Comparison of ENCODE assay signal across 8 mouse cellular contexts in the genomic region with DNA sequence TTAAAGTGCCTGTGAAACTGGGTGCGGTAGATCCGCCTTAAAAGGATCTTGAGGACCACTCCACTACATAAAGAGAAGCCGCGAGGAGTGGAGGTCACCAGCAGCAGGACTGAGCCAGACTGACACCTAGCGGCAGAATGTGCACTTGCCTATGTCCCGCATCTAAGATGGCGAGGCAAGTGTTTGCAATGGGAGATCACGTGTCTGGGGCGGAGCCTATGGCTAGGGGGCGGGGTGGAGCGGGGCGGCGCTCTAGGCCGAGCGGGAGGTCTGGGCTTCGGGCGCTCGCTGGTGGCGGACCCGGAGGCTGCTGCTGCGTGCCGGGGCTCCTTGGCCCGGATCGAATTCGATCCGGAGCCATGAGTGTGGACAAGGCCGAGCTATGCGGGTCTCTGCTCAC. TPM values are rescaled to one million over a fixed set of nuclear protein-coding genes. Genes with fewer than 3 reads are reported as not detected.
DNase-seq lines count a peak whose midpoint lies in the region; ATAC-seq and TF ChIP-seq lines count a peak whose summit lies in the region.

Hook2 (plus strand) TSS at position 255 of the 400 bp plus-strand sequence.

- no peaks in the 10 kb centered on the region for H3K27me3 ChIP-seq in C2C12 (ENCODE audit: control insufficient read depth, insufficient read depth, insufficient read length)
- no peaks in the 10 kb centered on the region for H3K27me3 ChIP-seq in erythroblast, embryonic 14.5 days (ENCODE audit: control insufficient read depth)
- H3K27me3 ChIP-seq in heart, embryonic 12.5 days (replicated peaks), result peaks cover 27% of the 10 kb centered on the region
- H3K27me3 ChIP-seq in kidney, postnatal 0 days (ENCODE audit: insufficient read depth, low read length), result no peaks in the 10 kb centered on the region
- H3K27me3 ChIP-seq in liver, embryonic 11.5 days (replicated peaks; ENCODE audit: control insufficient read depth, insufficient read depth, low read length), result 0 out of 2 replicates have a peak, but pooled peaks cover 3% of the 10 kb centered on the region
- H3K27me3 ChIP-seq in stomach, embryonic 14.5 days (ENCODE audit: control insufficient read depth, insufficient read depth, low read length), result 0 out of 2 replicates have a peak, but pooled peaks cover 3% of the 10 kb centered on the region

- TF ChIP-seq POLR2A in brain, embryonic 14.5 days (IDR thresholded peaks at IDR 0.05; ENCODE audit: borderline replicate concordance, extremely low read depth, insufficient read depth, insufficient read length, poor library complexity, severe bottlenecking), result peak; percentile 61

- peaks cover 50% of the 10 kb centered on the region for H3K4me1 ChIP-seq in erythroblast, embryonic 14.5 days (ENCODE audit: control insufficient read depth)
- H3K4me1 ChIP-seq in heart, embryonic 12.5 days (replicated peaks), result peaks cover 19% of the 10 kb centered on the region
- peaks cover 23% of the 10 kb centered on the region for H3K4me1 ChIP-seq in kidney, postnatal 0 days (replicated peaks; ENCODE audit: insufficient read depth, low read length)
- H3K4me1 ChIP-seq in liver, embryonic 11.5 days (replicated peaks; ENCODE audit: control insufficient read depth, insufficient read depth, low read length), result peaks cover 26% of the 10 kb centered on the region
- peaks cover 12% of the 10 kb centered on the region; the same call in 1 of the 2 replicates for H3K4me1 ChIP-seq in stomach, embryonic 14.5 days (ENCODE audit: control insufficient read depth, insufficient read depth, low read length)

- WGBS in heart, embryonic 12.5 days, result under 1% methylated on average over 28 of the region's 28 CpGs
- 0% methylated on average over 28 of the region's 28 CpGs for WGBS in kidney, postnatal 0 days
- under 1% methylated on average over 28 of the region's 28 CpGs for WGBS in liver, embryonic 11.5 days
- under 1% methylated on average over 28 of the region's 28 CpGs for WGBS in stomach, embryonic 14.5 days

- peak within 1 kb of the TSS; percentile 83 for H3K9ac ChIP-seq in heart, embryonic 12.5 days
- peak within 1 kb of the TSS; percentile 69 for H3K9ac ChIP-seq in kidney, postnatal 0 days (ENCODE audit: low read depth, low read length)
- H3K9ac ChIP-seq in liver, embryonic 11.5 days (ENCODE audit: low read depth, low read length), result peak within 1 kb of the TSS; percentile 68
- H3K9ac ChIP-seq in stomach, embryonic 14.5 days (replicated peaks; ENCODE audit: low read depth, low read length), result peak within 1 kb of the TSS; percentile 67

- H3K79me3 ChIP-seq in C2C12 (ENCODE audit: low read depth), result no peaks in the 10 kb centered on the region

- no peaks in the 10 kb centered on the region for H3K79me2 ChIP-seq in C2C12 (ENCODE audit: control insufficient read depth, insufficient read depth)

- H3ac ChIP-seq in C2C12 (ENCODE audit: control insufficient read depth, insufficient read length, low read depth), result peak within 1 kb of the TSS; percentile 79

- H3K27ac ChIP-seq in heart, embryonic 12.5 days (ENCODE audit: poor library complexity, severe bottlenecking), result 0 out of 2 replicates have a peak within 1 kb of the TSS, but pooled peaks have one; percentile 30
- H3K27ac ChIP-seq in kidney, postnatal 0 days, result peak within 1 kb of the TSS; percentile 96
- peak within 1 kb of the TSS; percentile 71 for H3K27ac ChIP-seq in liver, embryonic 11.5 days (ENCODE audit: low read depth, low read length)
- peak within 1 kb of the TSS; percentile 84 for H3K27ac ChIP-seq in stomach, embryonic 14.5 days (ENCODE audit: low read length)

- peak; percentile 99 for DNase-seq in brain, embryonic 14.5 days (ENCODE audit: low read depth)
- DNase-seq in kidney, postnatal 0 days (ENCODE audit: low spot score), result peak; percentile 99
- peak; percentile 96 for DNase-seq in liver, embryonic 11.5 days (ENCODE audit: low spot score)
- DNase-seq in naive thymus-derived CD4-positive, alpha-beta T cell, adult 2 months (ENCODE audit: low read depth), result peak; percentile 99

- peak within 1 kb of the TSS; percentile 98 for H3K4me2 ChIP-seq in heart, embryonic 12.5 days
- H3K4me2 ChIP-seq in kidney, postnatal 0 days (ENCODE audit: low read length), result peak within 1 kb of the TSS; percentile 83
- H3K4me2 ChIP-seq in liver, embryonic 11.5 days, result peak within 1 kb of the TSS; percentile 93
- H3K4me2 ChIP-seq in stomach, embryonic 14.5 days (replicated peaks; ENCODE audit: low read depth, low read length), result peak within 1 kb of the TSS; percentile 78

- H3K9me3 ChIP-seq in erythroblast, embryonic 14.5 days (ENCODE audit: control insufficient read depth, low read length), result no peaks in the 10 kb centered on the region
- H3K9me3 ChIP-seq in heart, embryonic 12.5 days (replicated peaks), result no peaks in the 10 kb centered on the region; the same call in 1 of the 2 replicates
- H3K9me3 ChIP-seq in kidney, postnatal 0 days (replicated peaks; ENCODE audit: low read length), result no peaks in the 10 kb centered on the region
- no peaks in the 10 kb centered on the region for H3K9me3 ChIP-seq in liver, embryonic 11.5 days (ENCODE audit: control insufficient read depth, low read length)
- no peaks in the 10 kb centered on the region for H3K9me3 ChIP-seq in stomach, embryonic 14.5 days (ENCODE audit: control insufficient read depth, low read depth, low read length)

- peak; percentile 92 for TF ChIP-seq CTCF in C2C12 (IDR thresholded peaks at IDR 0.05; ENCODE audit: control insufficient read depth, insufficient read depth, insufficient read length)
- TF ChIP-seq CTCF in brain, embryonic 14.5 days (IDR thresholded peaks at IDR 0.05; ENCODE audit: borderline replicate concordance, extremely low read depth, insufficient read depth, insufficient read length), result peak; percentile 94
- TF ChIP-seq CTCF in kidney, postnatal 0 days (IDR thresholded peaks at IDR 0.05; ENCODE audit: low read depth), result peak; percentile 93

- H3K4me3 ChIP-seq in C2C12 (ENCODE audit: insufficient read depth, poor library complexity, severe bottlenecking), result peak within 1 kb of the TSS; percentile 35
- H3K4me3 ChIP-seq in erythroblast, embryonic 14.5 days (replicated peaks), result peak within 1 kb of the TSS; percentile 75
- peak within 1 kb of the TSS; percentile 67 for H3K4me3 ChIP-seq in heart, embryonic 12.5 days
- H3K4me3 ChIP-seq in kidney, postnatal 0 days (replicated peaks; ENCODE audit: low read depth, low read length), result peak within 1 kb of the TSS; percentile 56
- H3K4me3 ChIP-seq in liver, embryonic 11.5 days (ENCODE audit: low read depth, low read length), result peak within 1 kb of the TSS; percentile 67
- H3K4me3 ChIP-seq in stomach, embryonic 14.5 days (ENCODE audit: low read depth, low read length), result peak within 1 kb of the TSS; percentile 68

- ATAC-seq in heart, embryonic 12.5 days (ENCODE audit: insufficient number of reproducible peaks, low FRiP score), result peak; percentile 92
- ATAC-seq in kidney, postnatal 0 days (replicated peaks; ENCODE audit: low FRiP score, low read depth), result peak; percentile 87
- ATAC-seq in liver, embryonic 11.5 days (replicated peaks; ENCODE audit: low FRiP score), result peak; percentile 86
- ATAC-seq in stomach, embryonic 14.5 days (ENCODE audit: insufficient number of reproducible peaks, insufficient read depth, low FRiP score, low read depth), result peak; percentile 79

- H3K36me3 ChIP-seq in C2C12 (ENCODE audit: control insufficient read depth, insufficient read depth), result no peaks in the 10 kb centered on the region
- H3K36me3 ChIP-seq in erythroblast, embryonic 14.5 days (ENCODE audit: control insufficient read depth), result peaks cover 3% of the 10 kb centered on the region; the same call in 1 of the 2 replicates
- H3K36me3 ChIP-seq in heart, embryonic 12.5 days, result no peaks in the 10 kb centered on the region
- H3K36me3 ChIP-seq in kidney, postnatal 0 days (ENCODE audit: insufficient read depth, low read length), result 0 out of 2 replicates have a peak, but pooled peaks cover 7% of the 10 kb centered on the region
- no peaks in the 10 kb centered on the region for H3K36me3 ChIP-seq in liver, embryonic 11.5 days (ENCODE audit: control insufficient read depth, insufficient read depth, low read length)
- H3K36me3 ChIP-seq in stomach, embryonic 14.5 days (ENCODE audit: control insufficient read depth, insufficient read depth, low read length), result no peaks in the 10 kb centered on the region

TF ChIP-seq in C2C12, 6 proteins besides CTCF, POLR2A, EP300 and RAD21:
- no peak for TF ChIP-seq FOSL1 (IDR thresholded peaks at IDR 0.05; ENCODE audit: insufficient read depth, low read length, poor library complexity, severe bottlenecking)
- TF ChIP-seq MYOD1 (IDR thresholded peaks at IDR 0.05; ENCODE audit: control insufficient read depth, insufficient read length, low read depth), result no peak
- peak; percentile 27 for TF ChIP-seq MAX (IDR thresholded peaks at IDR 0.05)
- no peak for TF ChIP-seq CEBPB (IDR thresholded peaks at IDR 0.05; ENCODE audit: low read depth)
- no peak for TF ChIP-seq MYOG (IDR thresholded peaks at IDR 0.05; ENCODE audit: control insufficient read depth, extremely low read depth, insufficient read length)
- TF ChIP-seq USF1 (IDR thresholded peaks at IDR 0.05; ENCODE audit: low read depth), result peak; percentile 97

RNA-seq across cellular contexts. Expression of gene Hook2, which starts in this region (rescaled TPM):
- polyA plus RNA-seq in C2C12 (2012; fragmentation: generic; extraction: Trizol), result 7.0 TPM
- polyA plus RNA-seq in brain, embryonic 14.5 days (2012; rRNA removed), result 21.2 and 27.2 TPM in 2 replicates
- polyA plus RNA-seq in erythroblast, embryonic 14.5 days (2012), result 0.46 and 0.58 TPM in 2 replicates
- polyA plus RNA-seq in heart, embryonic 12.5 days (2016; fragmentation: Nextera tagmentation; extraction: Ambion mirVana), result 7.2 and 7.7 TPM in 2 replicates
- polyA plus RNA-seq in kidney, postnatal 0 days (2015; fragmentation: Nextera tagmentation; extraction: Ambion mirVana), result 30.2 and 32.0 TPM in 2 replicates
- polyA plus RNA-seq in liver, embryonic 11.5 days (2014; fragmentation: Nextera tagmentation; extraction: Ambion mirVana), result 15.5 and 16.7 TPM in 2 replicates
- 34.5 and 34.6 TPM in 2 replicates for polyA plus RNA-seq in stomach, embryonic 14.5 days (2014; fragmentation: Nextera tagmentation; extraction: Ambion mirVana)

Comparison
In these comparisons a context has a peak if more than half of its experiments do, and no peak if none do; other contexts are left out.
1. Peak in every context shown above with its lines: DNase-seq, ATAC-seq, H3K4me3 ChIP-seq and H3K27ac ChIP-seq.
2. H3K27ac ChIP-seq: peak in every context shown above with its lines; median percentile 96 in kidney, postnatal 0 days; 84 in stomach, embryonic 14.5 days; 71 in liver, embryonic 11.5 days; 30 in heart, embryonic 12.5 days.